Mouse (Mus musculus) hindbrain, postnatal 0 days (tissue): ENCODE results near the gene Snx13. TPM values are rescaled to one million over a fixed set of nuclear protein-coding genes. Genes with fewer than 3 reads are reported as not detected.

Experiments used
- ATAC-seq: fragments of 200-750 bp; cut with Nextera tagmentation; 2 replicates; pipeline ENCODE4 v1.8.0; 2017; ENCODE audit warnings: mild to moderate bottlenecking, moderate TSS enrichment, moderate library complexity
- DNase-seq: peaks from one replicate; pipeline ENCODE4 v3.0.0-alpha.2; 2015; ENCODE audit warnings: low spot score
- H3K27ac ChIP-seq: fragments of 300-500 bp; sonication (generic); 2 replicates; pipeline ENCODE4 v1.5.1; 2014; ENCODE audit warnings: mild to moderate bottlenecking
- H3K27me3 ChIP-seq: fragments of 300-500 bp; sonication (generic); 2 replicates; pipeline ENCODE4 v1.6.1; 2014; ENCODE audit warnings: low read length, mixed read lengths; ENCODE audit not compliant: insufficient read depth
- H3K36me3 ChIP-seq: fragments of 300-500 bp; sonication (generic); 2 replicates; pipeline ENCODE4 v1.6.1; 2014; ENCODE audit warnings: low read length, mixed read lengths; ENCODE audit not compliant: insufficient read depth
- H3K4me1 ChIP-seq: fragments of 300-500 bp; sonication (generic); 2 replicates; pipeline ENCODE4 v1.6.1; 2014; ENCODE audit warnings: antibody characterized with exemption, low read length, mixed read lengths; ENCODE audit not compliant: insufficient read depth
- H3K4me2 ChIP-seq: fragments of 300-500 bp; sonication (generic); 2 replicates; pipeline ENCODE4 v1.6.1; 2014; ENCODE audit warnings: low read depth, mild to moderate bottlenecking, low read length, moderate library complexity, mixed read lengths
- H3K4me3 ChIP-seq: fragments of 300-500 bp; sonication (generic); 2 replicates; pipeline ENCODE4 v1.5.1; 2014; ENCODE audit warnings: low read length
- H3K9ac ChIP-seq: fragments of 300-500 bp; sonication (generic); replicated peaks from 2 replicates; pipeline ENCODE4 v1.6.1; 2014; ENCODE audit warnings: mild to moderate bottlenecking, low read length, moderate library complexity, mixed read lengths
- H3K9me3 ChIP-seq: fragments of 300-500 bp; sonication (generic); 2 replicates; pipeline ENCODE4 v1.6.1; 2016; ENCODE audit warnings: low read length, mixed read lengths
- CTCF ChIP-seq: IDR thresholded peaks from 2 replicates; pipeline ENCODE4 v1.5.1; 2016; ENCODE audit warnings: antibody characterized with exemption, control low read depth, low read depth
- WGBS: fragments of 180-500 bp; shearing (Covaris S2); extraction: QIAGEN DNeasy Blood & Tissue Kit; methylation state at CpG from one replicate; pipeline ENCODE4 v1.1.7; 2014; 5-methylcytosine and 5-hydroxymethylcytosine counted together
- polyA plus RNA-seq: library from polyadenylated mRNA; unstranded; fragments of >200 nt; fragmentation: Nextera tagmentation; extraction: Ambion mirVana; gene quantifications from 2 replicates; pipeline ENCODE4 v1.2.1, GENCODE M21; 2015
- total RNA-seq: library from RNA; depleted of rRNA; stranded (reverse); fragments of >200 nt; gene quantifications from 2 replicates; pipeline ENCODE4 v1.2.3, GENCODE M21; 2014

Gene Snx13
- total and polyA plus RNA-seq, 2 experiments from 2014 or later = 17.6 to 23.0 TPM

DNA sequence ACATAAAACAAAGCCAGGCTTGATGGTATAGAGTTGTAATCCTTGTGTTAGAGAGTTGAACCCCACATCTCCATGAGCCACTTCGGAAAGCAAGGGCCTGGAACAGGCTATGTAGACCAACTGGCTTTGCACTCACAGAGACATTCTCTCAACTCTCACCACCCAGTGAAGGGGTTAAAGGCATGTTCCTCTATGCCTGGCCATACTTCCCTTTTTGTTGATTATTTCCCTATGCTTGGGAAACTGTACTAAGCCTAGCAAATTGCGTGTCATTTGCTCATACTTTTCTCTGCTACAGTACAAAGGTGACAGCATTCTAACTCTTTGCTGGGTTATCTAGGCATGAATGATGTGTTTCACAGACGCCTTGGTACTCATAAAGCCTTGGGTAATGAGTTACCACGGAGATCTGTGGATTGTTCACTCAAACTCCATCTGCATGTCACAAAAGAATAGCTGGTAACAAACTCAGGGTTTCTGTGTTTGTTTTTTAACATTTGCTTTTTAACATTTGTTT lies 21.0 kb upstream of the Snx13 start:
- Histone ChIP-seq H3K4me2 (no peak overlapping the region), H3K4me3 (no peak overlapping the region), H3K27ac (no peak overlapping the region), H3K27me3 (no peaks in the 10 kb centered on the region), H3K4me1 (no peaks in the 10 kb centered on the region), H3K9ac (no peak overlapping the region), H3K36me3 (no peaks in the 10 kb centered on the region), H3K9me3 (no peaks in the 10 kb centered on the region)
- no peak for TF ChIP-seq CTCF
- 54% methylated on average over 4 of the region's 4 CpGs for WGBS
- DNase-seq (no peak), ATAC-seq (no peak)

DNA sequence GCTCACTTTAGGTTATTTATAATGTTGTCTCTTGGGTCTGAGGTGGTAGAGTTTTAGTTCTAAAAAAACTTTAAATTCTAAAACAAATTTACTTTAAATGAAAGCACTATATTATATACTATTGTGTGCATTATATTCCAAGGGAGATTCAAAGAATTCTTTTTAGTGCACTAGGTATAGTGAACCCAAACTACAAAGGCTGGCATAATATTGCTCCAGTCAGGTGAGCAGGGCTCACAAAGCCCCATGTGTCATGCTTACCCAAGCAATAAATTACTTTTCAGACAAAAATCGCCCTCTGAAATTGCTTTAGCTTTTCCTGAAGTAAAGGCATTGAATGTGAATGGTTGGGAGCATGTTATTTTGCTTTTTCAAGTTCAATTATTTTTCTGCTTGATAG lies 19.5 kb upstream of the Snx13 start:
- 38% methylated on average over 1 of the region's 1 CpGs for WGBS
- H3K9me3 ChIP-seq = no peaks in the 10 kb centered on the region
- no peak overlapping the region for H3K27ac ChIP-seq
- no peaks in the 10 kb centered on the region for H3K36me3 ChIP-seq
- no peak for TF ChIP-seq CTCF
- DNase-seq (no peak), ATAC-seq (no peak)
- no peak overlapping the region for H3K4me3 ChIP-seq
- no peaks in the 10 kb centered on the region for H3K4me1 ChIP-seq
- H3K9ac ChIP-seq = no peak overlapping the region
- no peaks in the 10 kb centered on the region for H3K27me3 ChIP-seq
- no peak overlapping the region for H3K4me2 ChIP-seq

DNA sequence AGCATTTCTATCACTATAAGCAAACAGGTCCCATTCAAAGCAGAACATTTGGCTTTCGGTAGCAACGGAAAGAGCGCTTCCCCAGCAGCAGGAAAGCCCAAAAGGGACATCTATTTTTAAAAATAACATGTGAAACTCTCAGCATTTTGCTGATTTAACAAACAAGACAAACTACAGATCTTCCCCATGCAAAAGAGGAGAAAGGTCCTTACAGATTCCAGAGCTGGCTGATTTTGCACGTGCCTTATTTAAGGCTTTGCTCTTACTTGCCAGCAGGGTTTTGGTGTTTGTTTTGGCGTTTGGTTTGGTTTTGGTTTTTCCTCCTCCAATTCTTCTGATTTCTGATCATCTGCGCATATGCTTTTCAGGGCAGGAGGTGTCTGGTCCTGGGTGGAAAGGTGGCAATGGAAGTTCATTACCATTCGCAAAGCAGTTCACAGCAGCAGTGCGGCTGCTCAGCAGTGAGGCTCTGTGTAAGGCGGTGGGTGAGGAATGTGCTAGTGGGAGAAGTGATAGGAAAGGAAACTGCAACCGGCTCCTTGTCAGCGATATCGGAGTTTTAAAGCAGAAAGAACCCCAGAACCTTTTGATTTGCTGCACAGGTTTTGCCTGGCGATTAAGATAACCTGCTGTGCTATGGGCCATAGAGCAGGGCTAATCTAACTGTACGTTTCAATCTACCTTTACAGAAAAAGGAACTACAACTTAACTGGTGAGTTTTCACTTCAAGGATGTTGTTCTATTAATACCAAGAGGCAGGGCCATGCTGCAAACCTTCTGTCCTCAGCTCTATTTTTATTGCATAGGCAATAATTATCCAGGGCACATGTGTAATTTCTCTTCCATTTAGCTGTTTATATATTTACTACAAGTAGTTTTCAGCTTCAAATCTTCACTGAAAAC lies 8.1 kb upstream of the Snx13 start:
- Histone ChIP-seq H3K4me2 (peak overlapping the region; percentile 45), H3K27ac (no peak overlapping the region; the same call in 1 of the 2 replicates), H3K4me1 (no peaks in the 10 kb centered on the region), H3K9ac (no peak overlapping the region), H3K9me3 (no peaks in the 10 kb centered on the region), H3K4me3 (no peak overlapping the region), H3K27me3 (no peaks in the 10 kb centered on the region), H3K36me3 (no peaks in the 10 kb centered on the region)
- TF ChIP-seq CTCF = no peak
- 30% methylated on average over 14 of the region's 14 CpGs for WGBS
- DNase-seq (no peak), ATAC-seq (no peak)

DNA sequence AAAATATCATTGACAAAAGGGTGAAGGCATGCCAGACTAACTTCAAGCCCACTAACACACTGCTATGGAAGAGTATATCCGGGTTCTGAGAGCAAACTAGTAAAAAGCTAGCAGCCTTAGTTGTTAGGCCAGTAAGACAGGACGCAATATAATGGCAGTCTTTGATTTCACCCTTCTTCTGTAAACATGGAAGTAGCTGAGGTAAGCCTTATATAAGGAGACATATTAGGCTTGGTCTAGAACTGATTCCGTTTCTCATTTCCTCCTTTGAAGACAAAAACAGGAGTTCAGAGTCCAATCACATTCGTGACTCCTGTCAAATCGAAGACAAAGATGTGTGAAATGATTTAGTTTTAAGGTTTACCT lies 7.4 kb upstream of the Snx13 start:
- ATAC-seq (no peak), DNase-seq (no peak)
- no peak overlapping the region for H3K9ac ChIP-seq
- no peak overlapping the region for H3K4me3 ChIP-seq
- no peaks in the 10 kb centered on the region for H3K36me3 ChIP-seq
- no peak overlapping the region for H3K27ac ChIP-seq
- H3K9me3 ChIP-seq = no peaks in the 10 kb centered on the region
- no peaks in the 10 kb centered on the region for H3K27me3 ChIP-seq
- WGBS = 88% methylated on average over 5 of the region's 5 CpGs
- H3K4me1 ChIP-seq = no peaks in the 10 kb centered on the region
- no peak for TF ChIP-seq CTCF
- no peak overlapping the region for H3K4me2 ChIP-seq

DNA sequence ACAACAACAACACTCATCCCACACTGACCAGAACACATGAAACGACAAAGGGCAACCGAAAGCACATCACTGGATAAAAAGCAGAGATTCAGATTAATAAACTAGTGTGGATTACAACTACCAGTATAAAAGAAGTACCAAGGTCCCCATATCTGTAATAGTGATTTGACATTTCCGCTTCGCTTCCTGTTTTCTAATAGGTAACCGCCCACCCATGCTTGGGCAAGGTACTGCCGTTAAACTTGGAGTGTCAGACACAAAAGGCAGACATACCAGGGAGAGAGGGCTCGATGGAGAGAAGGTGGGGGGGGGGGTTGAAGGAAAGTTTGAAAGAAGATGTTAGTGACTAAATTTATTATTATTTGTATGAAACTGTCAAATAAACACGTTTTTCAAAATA lies 5.0 kb upstream of the Snx13 start:
- H3K9ac ChIP-seq = no peak overlapping the region
- H3K27ac ChIP-seq = no peak overlapping the region
- no peaks in the 10 kb centered on the region for H3K27me3 ChIP-seq
- ATAC-seq (no peak), DNase-seq (no peak)
- no peaks in the 10 kb centered on the region for H3K36me3 ChIP-seq
- H3K4me2 ChIP-seq = no peak overlapping the region
- TF ChIP-seq CTCF = no peak
- 76% methylated on average over 8 of the region's 8 CpGs for WGBS
- no peak overlapping the region for H3K4me3 ChIP-seq
- H3K4me1 ChIP-seq = no peaks in the 10 kb centered on the region
- H3K9me3 ChIP-seq = no peaks in the 10 kb centered on the region

DNA sequence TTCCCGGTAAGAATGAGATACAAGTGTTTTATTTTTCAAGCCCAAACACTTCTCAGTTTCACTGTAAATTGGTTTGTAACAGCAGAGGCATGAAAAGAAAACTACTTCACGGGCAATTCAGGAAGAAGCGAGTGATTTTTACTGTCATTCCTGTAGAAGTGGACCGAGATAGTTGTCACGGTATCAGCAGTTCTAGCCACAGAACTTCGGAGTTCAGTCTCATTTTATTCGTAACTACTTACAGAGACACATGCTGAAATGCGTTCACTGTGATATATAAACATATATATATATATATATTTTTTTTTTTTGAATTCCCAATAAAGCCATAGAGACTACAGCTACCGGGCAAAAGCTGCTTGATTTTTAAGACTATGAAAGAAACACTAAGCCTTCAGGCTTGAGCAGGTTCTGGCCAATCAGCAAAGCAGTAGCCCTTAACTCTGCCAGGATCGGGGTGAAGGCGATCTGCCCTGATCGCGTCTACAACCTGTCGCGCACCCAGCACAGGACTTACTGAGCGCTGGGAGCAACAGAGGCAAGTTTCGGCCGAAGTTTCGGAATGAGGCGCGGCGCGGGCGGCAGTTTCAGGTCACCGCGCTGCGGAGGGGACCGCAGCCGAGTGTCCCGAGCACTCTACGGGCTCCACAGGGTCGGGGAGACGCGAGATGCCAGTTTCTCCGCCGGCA lies 532 bp upstream of the Snx13 start:
- peak overlapping the region; percentile 98 for H3K4me3 ChIP-seq
- TF ChIP-seq CTCF = no peak
- H3K4me2 ChIP-seq = peak overlapping the region; percentile 81
- H3K36me3 ChIP-seq = no peaks in the 10 kb centered on the region
- DNase-seq (peak; percentile 57), ATAC-seq (peak; percentile 73)
- peaks cover 14% of the 10 kb centered on the region for H3K4me1 ChIP-seq
- 1% methylated on average over 36 of the region's 36 CpGs for WGBS
- H3K27ac ChIP-seq = peak overlapping the region; percentile 97
- peak overlapping the region; percentile 90 for H3K9ac ChIP-seq
- H3K27me3 ChIP-seq = no peaks in the 10 kb centered on the region
- H3K9me3 ChIP-seq = no peaks in the 10 kb centered on the region
